Mouse (Mus musculus): ENCODE measurements around the gene Adcy6. TPM values are rescaled to one million over a fixed set of nuclear protein-coding genes. Genes with fewer than 3 reads are reported as not detected.
A peak's percentile ranks its signal among the peaks of the same experiment; 100 is the strongest.

Gene Adcy6
- total and polyA plus RNA-seq, 3 experiments: 0.06 to 1.5 TPM; not detected in 1

DNA sequence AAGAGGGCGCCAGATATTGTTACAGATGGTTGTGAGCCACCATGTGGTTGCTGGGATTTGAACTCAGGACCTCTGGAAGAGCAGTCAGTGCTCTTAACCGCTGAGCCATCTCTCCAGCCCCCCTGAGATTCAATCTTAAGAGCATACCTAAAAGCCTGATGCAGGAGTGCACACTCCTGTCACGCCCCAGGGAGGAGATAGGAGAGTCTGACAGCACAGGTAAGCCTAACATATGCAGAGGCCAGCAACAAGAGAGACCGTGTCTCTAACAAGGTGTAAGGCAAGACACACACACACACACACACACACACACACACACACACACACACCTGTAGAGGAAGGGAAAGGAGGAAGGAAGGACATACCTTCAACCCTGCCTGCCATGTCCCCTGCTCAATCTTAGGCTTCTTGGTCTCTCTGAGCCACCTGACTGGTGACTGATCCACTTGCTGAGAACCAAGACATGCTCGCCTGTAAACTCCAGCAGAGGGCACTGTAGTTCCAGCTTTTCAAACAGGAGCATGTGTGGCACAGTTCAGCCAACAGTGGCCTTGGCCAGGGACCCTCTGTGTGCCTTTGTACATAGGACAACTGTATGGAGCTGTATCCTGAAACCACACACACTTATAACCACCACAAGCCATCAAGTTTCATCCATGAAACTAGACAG lies 29.9 kb downstream of the Adcy6 start:
- no peaks in the 10 kb centered on the region for H3K4me1 ChIP-seq (ENCODE audit: control insufficient read depth in 1 of 2, insufficient read depth in 2 of 2)
- in situ Hi-C loops (cut with MboI; ENCODE audit: low pct_ligation_motif_present, low pct_unique_long_range_greater_than_20kb, low sequenced_read_pairs): loop anchor here (5.0 kb wide), 1 partner anchor 37 kb away; no protein-coding TSS in a partner anchor
- dilution Hi-C loops (cut with MboI; ENCODE audit: extremely low pct_ligation_motif_present, extremely low pct_unique_long_range_greater_than_20kb, low sequenced_read_pairs): no loop called here
- H3K4me3 ChIP-seq (replicated peaks in 1 of 3; ENCODE audit: low read depth in 2 of 3, low read length in 2 of 3, poor library complexity in 1 of 3): no peak overlapping the region
- H3K9ac ChIP-seq (ENCODE audit: insufficient read depth, low read depth): no peak overlapping the region
- H3K36me3 ChIP-seq (replicated peaks in 1 of 2; ENCODE audit: control insufficient read depth in 1 of 2, insufficient read depth in 1 of 2, low read length in 1 of 2): no peaks in the 10 kb centered on the region
- H3K9me3 ChIP-seq (replicated peaks; ENCODE audit: low read length): no peaks in the 10 kb centered on the region
- no peak overlapping the region for H3K27ac ChIP-seq (ENCODE audit: insufficient read depth, low read depth)
- H3K27me3 ChIP-seq (replicated peaks): peaks cover 55% of the 10 kb centered on the region
- TF ChIP-seq ZNF384 (IDR thresholded peaks at IDR 0.05; ENCODE audit: low read depth, low read length): no peak
- no peak; the same call in none of the 2 replicates for TF ChIP-seq RAD21 (IDR thresholded peaks at IDR 0.05; ENCODE audit: low read depth, low read length)
- 0 out of 2 replicates have a peak, but pooled peaks have one; percentile 19 for TF ChIP-seq MEF2A (IDR thresholded peaks at IDR 0.05; ENCODE audit: borderline replicate concordance, low read depth, low read length)
- TF ChIP-seq BHLHE40 (IDR thresholded peaks at IDR 0.05; ENCODE audit: low read depth, low read length): 0 out of 2 replicates have a peak, but pooled peaks have one; percentile 13
- 0 out of 2 replicates have a peak, but pooled peaks have one; percentile 52 for TF ChIP-seq NELFE (IDR thresholded peaks at IDR 0.05; ENCODE audit: low read depth, low read length)
- peak; percentile 56; the same call in 1 of the 2 replicates for TF ChIP-seq IRF4 (IDR thresholded peaks at IDR 0.05; ENCODE audit: low read depth, low read length)
- peak; percentile 99 for TF ChIP-seq SMC3 (IDR thresholded peaks at IDR 0.05; ENCODE audit: low read depth, low read length)
- TF ChIP-seq ZC3H11A (IDR thresholded peaks at IDR 0.05; ENCODE audit: low read depth, low read length): peak; percentile 91
- TF ChIP-seq MAX (IDR thresholded peaks at IDR 0.05; ENCODE audit: low read length): peak; percentile 80; the same call in 1 of the 2 replicates
- TF ChIP-seq CTCF (conservative IDR thresholded peaks at IDR 0.05 in 1 of 2, IDR thresholded peaks at IDR 0.05 in 1 of 2; ENCODE audit: low read depth in 2 of 2, low read length in 2 of 2): peak; percentile 77 to 98
- TF ChIP-seq MYC (IDR thresholded peaks at IDR 0.05; ENCODE audit: low read depth, low read length): peak; percentile 94
- peak; percentile 35; the same call in 1 of the 2 replicates for TF ChIP-seq TCF12 (IDR thresholded peaks at IDR 0.05; ENCODE audit: low read depth, low read length)
- TF ChIP-seq TBP (conservative IDR thresholded peaks at IDR 0.05; ENCODE audit: low read depth, low read length): no peak
- peak; percentile 92 for DNase-seq (ENCODE audit: extremely low read depth)
- H3K4me2 ChIP-seq (ENCODE audit: insufficient read depth, low read depth, poor library complexity, severe bottlenecking): no peak overlapping the region
- H3K79me2 ChIP-seq (replicated peaks; ENCODE audit: control insufficient read depth, extremely low read depth, insufficient read depth, poor library complexity, severe bottlenecking): no peaks in the 10 kb centered on the region

DNA sequence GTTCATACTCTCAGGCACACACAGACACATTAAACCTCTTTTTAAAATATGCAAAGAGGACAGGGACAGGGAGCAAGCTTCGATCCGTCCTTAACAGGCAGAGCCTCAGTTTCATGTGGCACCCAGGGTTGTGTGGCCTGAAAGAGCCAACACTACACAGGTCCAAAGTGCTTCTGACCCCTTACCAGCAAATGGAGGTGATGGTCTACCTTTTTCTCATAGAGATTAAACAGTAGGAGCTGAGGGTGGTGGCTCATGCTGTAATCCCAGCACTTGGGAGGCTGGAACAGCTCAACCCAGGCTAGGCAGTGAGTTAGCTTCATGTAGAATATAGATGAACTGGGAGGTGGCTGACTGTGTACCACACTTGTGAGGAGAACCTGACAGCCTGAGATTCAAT lies 30.6 kb downstream of the Adcy6 start:
- H3K36me3 ChIP-seq (replicated peaks in 1 of 2; ENCODE audit: control insufficient read depth in 1 of 2, insufficient read depth in 1 of 2, low read length in 1 of 2): no peaks in the 10 kb centered on the region
- no peaks in the 10 kb centered on the region for H3K4me1 ChIP-seq (ENCODE audit: control insufficient read depth in 1 of 2, insufficient read depth in 2 of 2)
- H3K4me3 ChIP-seq (replicated peaks in 1 of 3; ENCODE audit: low read depth in 2 of 3, low read length in 2 of 3, poor library complexity in 1 of 3): no peak overlapping the region
- H3K27me3 ChIP-seq (replicated peaks): peaks cover 53% of the 10 kb centered on the region
- H3K79me2 ChIP-seq (replicated peaks; ENCODE audit: control insufficient read depth, extremely low read depth, insufficient read depth, poor library complexity, severe bottlenecking): no peaks in the 10 kb centered on the region
- no peak for TF ChIP-seq POLR2AphosphoS2 (IDR thresholded peaks at IDR 0.05; ENCODE audit: low read depth, low read length)
- TF ChIP-seq NRF1 (IDR thresholded peaks at IDR 0.05; ENCODE audit: low read depth, low read length): no peak
- no peak for TF ChIP-seq MYC (IDR thresholded peaks at IDR 0.05; ENCODE audit: low read depth, low read length)
- no peak for TF ChIP-seq MEF2A (IDR thresholded peaks at IDR 0.05; ENCODE audit: borderline replicate concordance, low read depth, low read length)
- TF ChIP-seq USF2 (conservative IDR thresholded peaks at IDR 0.05; ENCODE audit: low read depth, low read length): no peak
- TF ChIP-seq SIN3A (IDR thresholded peaks at IDR 0.05; ENCODE audit: low read length): no peak
- TF ChIP-seq IRF4 (IDR thresholded peaks at IDR 0.05; ENCODE audit: low read depth, low read length): no peak
- no peak for TF ChIP-seq CHD1 (IDR thresholded peaks at IDR 0.05; ENCODE audit: low read depth, low read length)
- no peak for TF ChIP-seq PAX5 (IDR thresholded peaks at IDR 0.05; ENCODE audit: low read length)
- TF ChIP-seq ZC3H11A (IDR thresholded peaks at IDR 0.05; ENCODE audit: low read depth, low read length): no peak
- no peak for TF ChIP-seq RCOR1 (conservative IDR thresholded peaks at IDR 0.05; ENCODE audit: low read depth, low read length)
- TF ChIP-seq ZKSCAN1 (IDR thresholded peaks at IDR 0.05; ENCODE audit: borderline replicate concordance, low read depth, low read length): no peak
- TF ChIP-seq NELFE (IDR thresholded peaks at IDR 0.05; ENCODE audit: low read depth, low read length): no peak
- TF ChIP-seq POLR2A (IDR thresholded peaks at IDR 0.05; ENCODE audit: low read depth, low read length): no peak
- H3K4me2 ChIP-seq (ENCODE audit: insufficient read depth, low read depth, poor library complexity, severe bottlenecking): no peak overlapping the region
- no peak for DNase-seq (ENCODE audit: extremely low read depth)
- no peaks in the 10 kb centered on the region for H3K9me3 ChIP-seq (replicated peaks; ENCODE audit: low read length)
- H3K27ac ChIP-seq (ENCODE audit: insufficient read depth, low read depth): no peak overlapping the region
- no peak overlapping the region for H3K9ac ChIP-seq (ENCODE audit: insufficient read depth, low read depth)
- dilution Hi-C loops (cut with MboI; ENCODE audit: extremely low pct_ligation_motif_present, extremely low pct_unique_long_range_greater_than_20kb, low sequenced_read_pairs) (no loop called here), in situ Hi-C loops (cut with MboI; ENCODE audit: low pct_ligation_motif_present, low pct_unique_long_range_greater_than_20kb, low sequenced_read_pairs) (no loop called here)

All from CH12.LX (cell line).